Mouse (Mus musculus): ENCODE data around the gene Galnt10. TPM values are rescaled to one million over a fixed set of nuclear protein-coding genes. Genes with fewer than 3 reads are reported as not detected.

Galnt10 gene
- total and polyA plus RNA-seq, 3 experiments = 0.07 to 0.85 TPM; not detected in 1

DNA sequence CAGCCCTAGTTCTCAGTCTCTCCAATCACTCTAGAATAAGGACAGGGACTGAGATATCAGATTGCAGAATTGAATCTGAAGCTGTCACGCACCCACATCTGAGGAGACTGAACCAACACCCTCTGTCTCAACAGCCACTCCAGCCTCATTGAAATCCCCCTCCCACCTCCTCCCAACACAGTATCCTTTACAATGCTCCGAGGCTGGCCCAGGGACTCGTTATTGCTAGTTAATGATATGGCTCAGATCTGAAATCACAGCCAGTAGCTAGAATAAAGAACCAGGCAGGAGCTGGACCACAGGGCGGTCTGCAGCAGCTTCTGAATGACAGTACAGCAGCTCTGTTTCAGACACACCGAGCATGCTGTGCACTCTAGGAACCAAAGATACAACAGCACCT, 40.2 kb upstream of the Galnt10 start:
- dilution Hi-C loops (cut with MboI; ENCODE audit: extremely low pct_ligation_motif_present, extremely low pct_unique_long_range_greater_than_20kb, low sequenced_read_pairs) = no loop called here
- Histone ChIP-seq H3K9me3 (replicated peaks; ENCODE audit: low read length) (no peaks in the 10 kb centered on the region), H3K36me3 (replicated peaks in 1 of 2; ENCODE audit: control insufficient read depth in 1 of 2, insufficient read depth in 1 of 2, low read length in 1 of 2) (no peaks in the 10 kb centered on the region), H3K79me2 (replicated peaks; ENCODE audit: control insufficient read depth, extremely low read depth, insufficient read depth, poor library complexity, severe bottlenecking) (no peaks in the 10 kb centered on the region), H3K4me3 (replicated peaks in 1 of 3; ENCODE audit: low read depth in 2 of 3, low read length in 2 of 3, poor library complexity in 1 of 3) (no peak overlapping the region), H3K9ac (ENCODE audit: insufficient read depth, low read depth) (no peak overlapping the region), H3K4me2 (ENCODE audit: insufficient read depth, low read depth, poor library complexity, severe bottlenecking) (no peak overlapping the region), H3K4me1 (ENCODE audit: control insufficient read depth in 1 of 2, insufficient read depth in 2 of 2) (peaks cover 0 to 6% of the 10 kb centered on the region in 2 experiments; a peak in 2 of 4 replicates), H3K27me3 (replicated peaks) (peaks cover 91% of the 10 kb centered on the region), H3K27ac (ENCODE audit: insufficient read depth, low read depth) (no peak overlapping the region)
- DNase-seq (ENCODE audit: extremely low read depth) = no peak
- in situ Hi-C loops (cut with MboI; ENCODE audit: low pct_ligation_motif_present, low pct_unique_long_range_greater_than_20kb, low sequenced_read_pairs) = loop anchor here (25.0 kb wide), 1 partner anchor 332 kb away; no protein-coding TSS in a partner anchor
- TF ChIP-seq CHD1 (IDR thresholded peaks at IDR 0.05; ENCODE audit: low read depth, low read length) = no peak
- no peak for TF ChIP-seq JUND (conservative IDR thresholded peaks at IDR 0.05; ENCODE audit: low read depth, low read length)
- TF ChIP-seq SMC3 (IDR thresholded peaks at IDR 0.05; ENCODE audit: low read depth, low read length) = no peak
- TF ChIP-seq BHLHE40 (IDR thresholded peaks at IDR 0.05; ENCODE audit: low read depth, low read length) = no peak
- TF ChIP-seq ZMIZ1 (IDR thresholded peaks at IDR 0.05; ENCODE audit: low read depth, low read length) = no peak
- no peak for TF ChIP-seq UBTF (IDR thresholded peaks at IDR 0.05; ENCODE audit: low read depth, low read length)
- no peak for TF ChIP-seq MYC (IDR thresholded peaks at IDR 0.05; ENCODE audit: low read depth, low read length)
- TF ChIP-seq IRF4 (IDR thresholded peaks at IDR 0.05; ENCODE audit: low read depth, low read length) = no peak
- TF ChIP-seq ZC3H11A (IDR thresholded peaks at IDR 0.05; ENCODE audit: low read depth, low read length) = no peak

DNA sequence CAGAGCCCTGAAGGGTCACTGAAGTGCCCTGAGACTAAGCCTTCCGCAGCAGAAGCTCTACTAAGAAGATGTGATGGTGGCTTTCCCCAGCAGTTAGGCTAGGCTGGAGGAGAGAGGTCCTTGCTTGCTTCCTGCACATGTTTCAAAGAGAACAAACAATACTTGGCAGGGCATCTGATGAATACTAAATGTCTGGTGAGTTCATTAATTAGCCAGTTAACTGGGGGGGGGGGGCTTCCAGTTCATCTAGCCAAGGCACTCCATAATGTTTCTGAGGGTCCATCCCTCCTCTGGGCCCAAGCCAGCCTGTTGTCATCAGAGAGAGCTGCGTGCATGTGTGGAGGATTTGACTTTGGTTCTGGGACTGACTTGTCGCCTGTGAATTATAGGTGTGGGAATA, 39.6 kb upstream of the Galnt10 start:
- no peaks in the 10 kb centered on the region for H3K36me3 ChIP-seq (replicated peaks in 1 of 2; ENCODE audit: control insufficient read depth in 1 of 2, insufficient read depth in 1 of 2, low read length in 1 of 2)
- peaks cover 0 to 6% of the 10 kb centered on the region in 2 experiments; a peak in 2 of 4 replicates for H3K4me1 ChIP-seq (ENCODE audit: control insufficient read depth in 1 of 2, insufficient read depth in 2 of 2)
- no peak overlapping the region for H3K27ac ChIP-seq (ENCODE audit: insufficient read depth, low read depth)
- no peaks in the 10 kb centered on the region for H3K79me2 ChIP-seq (replicated peaks; ENCODE audit: control insufficient read depth, extremely low read depth, insufficient read depth, poor library complexity, severe bottlenecking)
- DNase-seq (ENCODE audit: extremely low read depth) = no peak
- no peak overlapping the region for H3K4me3 ChIP-seq (replicated peaks in 1 of 3; ENCODE audit: low read depth in 2 of 3, low read length in 2 of 3, poor library complexity in 1 of 3)
- no peak overlapping the region for H3K4me2 ChIP-seq (ENCODE audit: insufficient read depth, low read depth, poor library complexity, severe bottlenecking)
- TF ChIP-seq CHD1 (IDR thresholded peaks at IDR 0.05; ENCODE audit: low read depth, low read length) (no peak), MEF2A (IDR thresholded peaks at IDR 0.05; ENCODE audit: borderline replicate concordance, low read depth, low read length) (no peak), USF1 (IDR thresholded peaks at IDR 0.05; ENCODE audit: low read depth, low read length) (no peak)
- H3K27me3 ChIP-seq (replicated peaks) = peaks cover 89% of the 10 kb centered on the region
- in situ Hi-C loops (cut with MboI; ENCODE audit: low pct_ligation_motif_present, low pct_unique_long_range_greater_than_20kb, low sequenced_read_pairs) = loop anchor here (25.0 kb wide), 1 partner anchor 332 kb away; no protein-coding TSS in a partner anchor
- no peaks in the 10 kb centered on the region for H3K9me3 ChIP-seq (replicated peaks; ENCODE audit: low read length)
- no peak overlapping the region for H3K9ac ChIP-seq (ENCODE audit: insufficient read depth, low read depth)
- dilution Hi-C loops (cut with MboI; ENCODE audit: extremely low pct_ligation_motif_present, extremely low pct_unique_long_range_greater_than_20kb, low sequenced_read_pairs) = no loop called here

DNA sequence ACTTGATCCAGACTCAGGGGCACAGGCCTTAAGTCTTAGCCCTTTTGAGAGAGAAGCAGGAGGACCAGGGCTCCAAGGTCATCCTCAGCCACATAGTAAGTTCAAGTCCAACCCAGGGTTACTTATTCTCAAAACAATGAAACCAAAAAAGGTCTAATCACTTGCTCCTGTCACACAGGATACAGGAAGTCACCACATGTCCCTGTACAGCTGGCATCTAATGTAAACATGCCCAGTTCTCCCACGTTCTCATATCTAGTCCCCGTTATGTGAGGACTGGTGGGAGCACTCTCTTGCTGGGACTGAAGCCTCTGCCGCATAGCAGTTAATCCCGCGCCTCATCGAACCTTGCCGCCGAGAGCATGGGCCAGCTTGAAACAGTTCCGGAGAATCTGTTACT, 30.7 kb upstream of the Galnt10 start:
- no peak overlapping the region for H3K27ac ChIP-seq (ENCODE audit: insufficient read depth, low read depth)

More for the DNA sequence above, 30.7 kb upstream of the Galnt10 start:
- in situ Hi-C loops (cut with MboI; ENCODE audit: low pct_ligation_motif_present, low pct_unique_long_range_greater_than_20kb, low sequenced_read_pairs) = loop anchor here (25.0 kb wide), 1 partner anchor 323 kb away; no protein-coding TSS in a partner anchor
- Histone ChIP-seq H3K36me3 (replicated peaks in 1 of 2; ENCODE audit: control insufficient read depth in 1 of 2, insufficient read depth in 1 of 2, low read length in 1 of 2) (no peaks in the 10 kb centered on the region), H3K4me1 (ENCODE audit: control insufficient read depth in 1 of 2, insufficient read depth in 2 of 2) (no peaks in the 10 kb centered on the region), H3K9ac (ENCODE audit: insufficient read depth, low read depth) (no peak overlapping the region), H3K27me3 (replicated peaks) (peaks cover 90% of the 10 kb centered on the region), H3K79me2 (replicated peaks; ENCODE audit: control insufficient read depth, extremely low read depth, insufficient read depth, poor library complexity, severe bottlenecking) (no peaks in the 10 kb centered on the region), H3K4me3 (replicated peaks in 1 of 3; ENCODE audit: low read depth in 2 of 3, low read length in 2 of 3, poor library complexity in 1 of 3) (no peak overlapping the region), H3K9me3 (replicated peaks; ENCODE audit: low read length) (no peaks in the 10 kb centered on the region), H3K4me2 (ENCODE audit: insufficient read depth, low read depth, poor library complexity, severe bottlenecking) (no peak overlapping the region)
- dilution Hi-C loops (cut with MboI; ENCODE audit: extremely low pct_ligation_motif_present, extremely low pct_unique_long_range_greater_than_20kb, low sequenced_read_pairs) = no loop called here
- TF ChIP-seq SMC3 (IDR thresholded peaks at IDR 0.05; ENCODE audit: low read depth, low read length) (no peak), CHD2 (IDR thresholded peaks at IDR 0.05; ENCODE audit: low read length) (no peak), POLR2A (IDR thresholded peaks at IDR 0.05; ENCODE audit: low read depth, low read length) (no peak), CHD1 (IDR thresholded peaks at IDR 0.05; ENCODE audit: low read depth, low read length) (no peak), MAZ (IDR thresholded peaks at IDR 0.05; ENCODE audit: low read depth, low read length) (no peak), POLR2AphosphoS2 (IDR thresholded peaks at IDR 0.05; ENCODE audit: low read depth, low read length) (no peak), MAX (IDR thresholded peaks at IDR 0.05; ENCODE audit: low read length) (no peak), SIN3A (IDR thresholded peaks at IDR 0.05; ENCODE audit: low read length) (no peak), ZKSCAN1 (IDR thresholded peaks at IDR 0.05; ENCODE audit: borderline replicate concordance, low read depth, low read length) (no peak), PAX5 (IDR thresholded peaks at IDR 0.05; ENCODE audit: low read length) (no peak), GABPA (IDR thresholded peaks at IDR 0.05; ENCODE audit: insufficient replicate concordance, low read depth, low read length) (no peak), MAFK (IDR thresholded peaks at IDR 0.05; ENCODE audit: insufficient replicate concordance, low read length) (no peak), UBTF (IDR thresholded peaks at IDR 0.05; ENCODE audit: low read depth, low read length) (no peak), MEF2A (IDR thresholded peaks at IDR 0.05; ENCODE audit: borderline replicate concordance, low read depth, low read length) (no peak), BHLHE40 (IDR thresholded peaks at IDR 0.05; ENCODE audit: low read depth, low read length) (no peak), MYC (IDR thresholded peaks at IDR 0.05; ENCODE audit: low read depth, low read length) (no peak), USF1 (IDR thresholded peaks at IDR 0.05; ENCODE audit: low read depth, low read length) (no peak), MXI1 (IDR thresholded peaks at IDR 0.05; ENCODE audit: low read depth, low read length) (no peak), RAD21 (IDR thresholded peaks at IDR 0.05; ENCODE audit: low read depth, low read length) (no peak), RCOR1 (conservative IDR thresholded peaks at IDR 0.05; ENCODE audit: low read depth, low read length) (no peak)
- DNase-seq (ENCODE audit: extremely low read depth) = no peak
